Mouse (Mus musculus) C2C12 (cell line): ENCODE measurements around the gene Smcp. TPM values are rescaled to one million over a fixed set of nuclear protein-coding genes. Genes with fewer than 3 reads are reported as not detected.

Experiments
- H3K27me3 ChIP-seq: one replicate; pipeline ENCODE4 v1.6.1; 2011; ENCODE audit not compliant: control insufficient read depth, insufficient read depth, insufficient read length
- H3K36me3 ChIP-seq: one replicate; pipeline ENCODE4 v1.6.1; 2011; ENCODE audit not compliant: control insufficient read depth, insufficient read depth
- H3K4me3 ChIP-seq: one replicate; pipeline ENCODE4 v1.5.1; 2011; ENCODE audit warnings: mild to moderate bottlenecking, control low read depth; ENCODE audit not compliant: poor library complexity, insufficient read depth, severe bottlenecking
- H3K79me2 ChIP-seq: one replicate; pipeline ENCODE4 v1.6.1; 2011; ENCODE audit not compliant: control insufficient read depth, insufficient read depth
- H3K79me3 ChIP-seq: one replicate; pipeline ENCODE4 v1.6.1; 2011; ENCODE audit warnings: low read depth, control low read depth
- H3ac ChIP-seq: one replicate; pipeline ENCODE3; 2011; ENCODE audit warnings: low read depth; ENCODE audit not compliant: control insufficient read depth, insufficient read length
- CEBPB ChIP-seq: IDR thresholded peaks from one replicate; pipeline ENCODE4 v1.6.1; 2011; ENCODE audit warnings: low read depth, mild to moderate bottlenecking, control low read depth, moderate library complexity
- CTCF ChIP-seq: IDR thresholded peaks from one replicate; pipeline ENCODE4 v1.5.1; 2011; ENCODE audit not compliant: control insufficient read depth, insufficient read depth, insufficient read length
- FOSL1 ChIP-seq: IDR thresholded peaks from one replicate; pipeline ENCODE4 v1.8.0; 2011; ENCODE audit warnings: mild to moderate bottlenecking, low read length; ENCODE audit not compliant: poor library complexity, insufficient read depth, severe bottlenecking
- MAX ChIP-seq: IDR thresholded peaks from one replicate; pipeline ENCODE4 v1.6.1; 2011; ENCODE audit warnings: mild to moderate bottlenecking, control low read depth
- MYOD1 ChIP-seq: IDR thresholded peaks from one replicate; pipeline ENCODE4 v1.6.1; 2011; ENCODE audit warnings: low read depth; ENCODE audit not compliant: control insufficient read depth, insufficient read length
- MYOG ChIP-seq: IDR thresholded peaks from one replicate; pipeline ENCODE4 v1.6.1; 2011; ENCODE audit not compliant: control insufficient read depth, insufficient read length; ENCODE audit errors: extremely low read depth
- USF1 ChIP-seq: IDR thresholded peaks from one replicate; pipeline ENCODE4 v1.6.1; 2011; ENCODE audit warnings: low read depth, mild to moderate bottlenecking, control low read depth, moderate library complexity
- long read RNA-seq, 2 experiments: library from polyadenylated mRNA; unstranded; transcript quantifications; one replicate each; pipeline ENCODE4 v2.0.0; 2019 to 2020
- polyA plus RNA-seq: library from polyadenylated mRNA; unstranded; fragments of >200 nt; fragmentation: generic; extraction: Trizol; gene quantifications from one replicate; pipeline ENCODE4 v1.2.1, GENCODE M21; 2012; ENCODE audit warnings: missing spikeins

Smcp gene
- polyA plus RNA-seq = not detected
- long read RNA-seq, experiment 1 = 0 reads
- long read RNA-seq, experiment 2 = 0 reads

DNA sequence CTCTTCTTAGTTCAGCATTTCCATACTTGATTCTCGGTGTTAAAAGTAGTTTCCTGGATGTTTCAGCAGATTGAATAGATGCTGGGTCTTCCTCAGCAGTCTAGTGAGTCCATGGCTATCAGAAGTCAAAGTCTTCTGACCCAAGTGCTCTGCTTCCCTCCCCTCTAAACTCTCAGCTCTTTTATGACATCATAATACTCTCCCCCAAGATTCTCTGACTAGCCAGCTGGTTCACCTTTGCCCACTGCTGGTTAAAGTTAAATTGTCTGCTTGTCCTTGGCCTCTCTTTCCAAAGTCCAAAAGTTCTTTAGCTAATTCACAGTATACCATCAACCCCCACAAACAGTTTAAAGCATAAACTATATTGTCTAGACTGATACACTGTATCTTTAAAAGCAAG lies at the start of gene Smcp:
Gene Smcp, minus strand, starts transcription at position 140 of the 400 bp plus-strand sequence.
- no peak within 1 kb of the TSS for H3K4me3 ChIP-seq
- H3K79me3 ChIP-seq = no peaks in the 10 kb centered on the region
- no peak within 1 kb of the TSS for H3ac ChIP-seq
- no peaks in the 10 kb centered on the region for H3K79me2 ChIP-seq
- no peaks in the 10 kb centered on the region for H3K27me3 ChIP-seq
- TF ChIP-seq USF1 (no peak), MYOD1 (no peak), FOSL1 (no peak), MAX (no peak), CEBPB (no peak), CTCF (no peak)
- no peaks in the 10 kb centered on the region for H3K36me3 ChIP-seq

- H3K79me2 ChIP-seq = no peaks in the 10 kb centered on the region
- no peaks in the 10 kb centered on the region for H3K27me3 ChIP-seq
- no peak overlapping the region for H3ac ChIP-seq
- H3K4me3 ChIP-seq = no peak overlapping the region
- H3K79me3 ChIP-seq = no peaks in the 10 kb centered on the region
- TF ChIP-seq FOSL1 = no peak
- no peak for TF ChIP-seq MYOG
- TF ChIP-seq MAX = no peak
- TF ChIP-seq USF1 = no peak
- no peak for TF ChIP-seq CTCF
- no peak for TF ChIP-seq CEBPB
- TF ChIP-seq MYOD1 = no peak
- H3K36me3 ChIP-seq = no peaks in the 10 kb centered on the region
These were observed 49.8 kb upstream of the Smcp start for GRCm38 (mm10) chr3:92638653-92638991.

- H3K27me3 ChIP-seq = no peaks in the 10 kb centered on the region
- H3K4me3 ChIP-seq = no peak overlapping the region
- H3ac ChIP-seq = no peak overlapping the region
- H3K36me3 ChIP-seq = no peaks in the 10 kb centered on the region
- no peaks in the 10 kb centered on the region for H3K79me3 ChIP-seq
- H3K79me2 ChIP-seq = no peaks in the 10 kb centered on the region
- no peak for TF ChIP-seq MAX
- no peak for TF ChIP-seq CEBPB
- TF ChIP-seq MYOD1 = no peak
- no peak for TF ChIP-seq MYOG
- no peak for TF ChIP-seq CTCF
- no peak for TF ChIP-seq FOSL1
- TF ChIP-seq USF1 = no peak
These were observed 49.2 kb upstream of the Smcp start for GRCm38 (mm10) chr3:92637745-92638652.

DNA sequence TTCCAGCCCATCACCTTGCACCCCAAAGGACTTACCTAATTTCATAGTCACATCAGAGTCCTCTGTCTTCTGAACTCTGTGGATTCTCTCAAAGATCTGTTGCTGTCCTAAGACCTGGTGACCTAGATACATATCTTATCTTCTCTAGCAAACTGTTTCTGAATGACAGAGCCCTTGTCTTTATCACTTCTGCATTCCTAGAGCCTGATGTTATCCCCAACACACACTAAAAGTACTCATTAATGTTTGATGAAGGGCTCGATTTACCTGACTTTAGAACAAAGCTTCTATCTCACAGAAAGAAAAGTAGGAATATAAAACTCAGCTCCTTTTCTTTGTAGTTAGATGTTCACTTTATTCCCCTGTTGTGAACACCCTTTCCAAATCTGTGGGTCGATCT lies 32.8 kb upstream of the Smcp start, which contains the start of gene Lce6a:
Gene Lce6a, minus strand, starts transcription at position 101 of the 400 bp plus-strand sequence.
- Histone ChIP-seq H3K27me3 (no peaks in the 10 kb centered on the region), H3K79me2 (no peaks in the 10 kb centered on the region), H3K4me3 (no peak within 1 kb of the TSS), H3K79me3 (no peaks in the 10 kb centered on the region), H3ac (no peak within 1 kb of the TSS), H3K36me3 (no peaks in the 10 kb centered on the region)
- TF ChIP-seq USF1 = no peak
- no peak for TF ChIP-seq CTCF
- TF ChIP-seq FOSL1 = no peak
- TF ChIP-seq MAX = no peak
- TF ChIP-seq CEBPB = no peak
- no peak for TF ChIP-seq MYOG
- TF ChIP-seq MYOD1 = no peak

DNA sequence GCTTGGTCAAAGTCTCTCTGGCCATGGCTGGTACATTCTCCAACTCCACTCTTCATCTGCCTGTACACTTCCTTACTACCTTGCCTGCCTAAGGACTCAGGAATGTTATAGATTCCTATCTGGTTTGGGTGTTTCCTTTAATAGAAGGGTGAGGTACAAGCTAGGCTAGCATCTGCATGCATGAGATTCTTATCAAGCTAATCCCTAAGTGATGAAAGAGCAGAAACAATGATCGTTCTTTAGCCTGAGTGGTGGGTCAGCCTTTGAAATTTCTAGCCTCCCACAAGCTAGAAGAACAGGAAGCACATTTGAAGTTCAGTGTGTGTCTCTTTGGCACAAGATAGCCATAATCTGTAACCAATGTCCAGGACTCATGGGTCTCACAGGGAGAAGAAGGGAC lies 21.0 kb upstream of the Smcp start:
- H3K4me3 ChIP-seq = no peak overlapping the region
- no peaks in the 10 kb centered on the region for H3K36me3 ChIP-seq
- H3K27me3 ChIP-seq = no peaks in the 10 kb centered on the region
- no peaks in the 10 kb centered on the region for H3K79me3 ChIP-seq
- H3ac ChIP-seq = no peak overlapping the region
- H3K79me2 ChIP-seq = no peaks in the 10 kb centered on the region
- TF ChIP-seq MYOD1 (no peak), USF1 (no peak)

- Histone ChIP-seq H3K79me3 (no peaks in the 10 kb centered on the region), H3ac (no peak within 1 kb of the TSS), H3K79me2 (no peaks in the 10 kb centered on the region), H3K27me3 (no peaks in the 10 kb centered on the region), H3K4me3 (no peak within 1 kb of the TSS), H3K36me3 (no peaks in the 10 kb centered on the region)
- no peak for TF ChIP-seq FOSL1
These were observed 18.6 kb upstream of the Smcp start, which contains the start of gene 2210017I01Rik for GRCm38 (mm10) chr3:92607392-92607791. TSS of gene 2210017I01Rik (minus strand) at chr3:92607492.
